Comparison of ENCODE assay signal across 7 mouse cellular contexts in the genomic region with DNA sequence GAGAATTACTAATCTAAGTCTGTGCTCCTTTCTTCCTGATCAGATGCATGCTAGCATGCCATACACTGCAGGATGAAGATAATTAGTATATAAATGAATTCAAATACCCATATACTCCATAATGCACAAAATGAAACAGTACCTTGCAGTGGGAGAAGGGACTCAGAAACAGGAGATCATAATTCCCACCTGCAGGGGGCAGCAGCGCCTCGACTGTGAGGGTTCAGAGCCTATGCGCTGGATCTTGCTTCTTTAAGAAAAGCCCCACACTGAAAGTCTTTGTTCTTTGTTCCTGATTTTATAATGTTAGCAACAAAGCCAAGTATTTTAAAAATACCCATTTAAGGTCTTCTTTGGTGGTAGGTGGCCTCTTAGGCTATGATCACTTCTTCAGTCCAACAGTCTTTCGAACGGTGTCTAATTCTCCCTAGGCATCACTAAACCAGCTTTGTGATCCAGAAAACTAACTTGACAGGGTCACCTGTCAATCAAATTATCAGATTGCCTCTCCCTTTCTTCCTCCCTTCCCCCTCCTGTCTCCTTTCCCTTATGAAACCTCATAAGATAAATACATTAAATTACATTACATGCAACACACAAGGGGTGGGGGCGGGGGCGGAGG. TPM values are rescaled to one million over a fixed set of nuclear protein-coding genes. Genes with fewer than 3 reads are reported as not detected.
DNase-seq lines count a peak whose midpoint lies in the region; ATAC-seq and TF ChIP-seq lines count a peak whose summit lies in the region.

No protein-coding gene starts in this region.

- no peaks in the 10 kb centered on the region for H3K4me1 ChIP-seq in CH12.LX (ENCODE audit: control insufficient read depth in 1 of 2, insufficient read depth in 2 of 2)

- H3K27ac ChIP-seq in CH12.LX (ENCODE audit: insufficient read depth, low read depth) = no peak overlapping the region

- intact Hi-C loops in gastrocnemius, postnatal 14 days (cut with DNase I; ENCODE audit: low total_unique reads) = loop anchor here (10.0 kb wide), 1 partner anchor 122 kb away; no protein-coding TSS in a partner anchor

- peak; percentile 46 to 83 for TF ChIP-seq CTCF in CH12.LX (conservative IDR thresholded peaks at IDR 0.05 in 1 of 2, IDR thresholded peaks at IDR 0.05 in 1 of 2; ENCODE audit: low read depth in 2 of 2, low read length in 2 of 2)

- no peaks in the 10 kb centered on the region for H3K9me3 ChIP-seq in CH12.LX (replicated peaks; ENCODE audit: low read length)

- TF ChIP-seq RAD21 in CH12.LX (IDR thresholded peaks at IDR 0.05; ENCODE audit: low read depth, low read length) = peak; percentile 89

- H3K79me2 ChIP-seq in CH12.LX (replicated peaks; ENCODE audit: control insufficient read depth, extremely low read depth, insufficient read depth, poor library complexity, severe bottlenecking) = no peaks in the 10 kb centered on the region

- in situ Hi-C loops in CH12.LX (cut with MboI; ENCODE audit: low pct_ligation_motif_present, low pct_unique_long_range_greater_than_20kb, low sequenced_read_pairs) = loop anchor here (10.0 kb wide), 1 partner anchor 322 kb away; no protein-coding TSS in a partner anchor

- H3K4me3 ChIP-seq in CH12.LX (replicated peaks in 1 of 3; ENCODE audit: low read depth in 2 of 3, low read length in 2 of 3, poor library complexity in 1 of 3) = no peak overlapping the region

- dilution Hi-C loops in CH12.LX (cut with MboI; ENCODE audit: extremely low pct_ligation_motif_present, extremely low pct_unique_long_range_greater_than_20kb, low sequenced_read_pairs) = no loop called here

- DNase-seq in CH12.LX (ENCODE audit: extremely low read depth) (peak; percentile 70), R1 (ENCODE audit: low read depth, low spot score) (peak; percentile 67)
- peak; percentile 79 to 82 for DNase-seq in cerebellum, postnatal 36 days
- peak; percentile 45 for DNase-seq in gastrocnemius, postnatal 14 days
- peak; percentile 39 to 84 for DNase-seq in layer of hippocampus, adult 8-10 months (ENCODE audit: low spot score in 2 of 2)
- DNase-seq in right cerebral cortex, postnatal 25 days = peak; percentile 85

- no peak for TF ChIP-seq POLR2A in CH12.LX (IDR thresholded peaks at IDR 0.05; ENCODE audit: low read depth, low read length)

- TF ChIP-seq EP300 in CH12.LX (IDR thresholded peaks at IDR 0.05; ENCODE audit: low read length) = no peak

- peak overlapping the region; percentile 36; the same call in 1 of the 2 replicates for H3K4me2 ChIP-seq in CH12.LX (ENCODE audit: insufficient read depth, low read depth, poor library complexity, severe bottlenecking)

- ATAC-seq in megakaryocyte progenitor cell, adult 5-6 weeks (replicated peaks; ENCODE audit: poor library complexity) = peak; percentile 85

- no peaks in the 10 kb centered on the region for H3K36me3 ChIP-seq in CH12.LX (replicated peaks in 1 of 2; ENCODE audit: control insufficient read depth in 1 of 2, insufficient read depth in 1 of 2, low read length in 1 of 2)

- no peaks in the 10 kb centered on the region for H3K27me3 ChIP-seq in CH12.LX (replicated peaks)

- H3K9ac ChIP-seq in CH12.LX (ENCODE audit: insufficient read depth, low read depth) = no peak overlapping the region

TF ChIP-seq in CH12.LX, 34 proteins besides CTCF, POLR2A, EP300 and RAD21:
- peak; percentile 64 for TF ChIP-seq SMC3 (IDR thresholded peaks at IDR 0.05; ENCODE audit: low read depth, low read length)
- 0 out of 2 replicates have a peak, but pooled peaks have one; percentile 16 for TF ChIP-seq IRF4 (IDR thresholded peaks at IDR 0.05; ENCODE audit: low read depth, low read length)
- TF ChIP-seq UBTF (IDR thresholded peaks at IDR 0.05; ENCODE audit: low read depth, low read length) = no peak

RNA-seq across cellular contexts. Expression of a gene that starts 15.7 kb away (rescaled TPM):
- total RNA-seq in CH12.LX (2012; rRNA removed) = 55.6 and 70.0 TPM in 2 replicates
- total RNA-seq in CH12.LX (2014; rRNA removed) = 158 and 198 TPM in 2 replicates
- polyA plus RNA-seq in CH12.LX (2012; ENCODE audit: insufficient read length, low read depth) = 211 and 239 TPM in 2 replicates
- 10 to 100 TPM; 44.6 to 45.8 TPM for total RNA-seq in gastrocnemius, postnatal 14 days (2021)
- 100 to 1,000 TPM; 107 to 117 (median 114) TPM for total RNA-seq in layer of hippocampus, adult 8-10 months (2022)
- 207 and 221 TPM in 2 replicates for total RNA-seq in megakaryocyte progenitor cell, adult 5-6 weeks (2015)
- 388 and 505 TPM in 2 replicates for total RNA-seq in megakaryocyte progenitor cell, adult 5-6 weeks (2017)

RNA-seq across cellular contexts. Expression of a gene that starts 56.0 kb away (rescaled TPM):
- total RNA-seq in CH12.LX (2012; rRNA removed) (0.38 and 0.42 TPM in 2 replicates), CH12.LX (2014; rRNA removed) (0.54 and 0.71 TPM in 2 replicates)
- 0.13 and 0.74 TPM in 2 replicates for polyA plus RNA-seq in CH12.LX (2012; ENCODE audit: insufficient read length, low read depth)
- total RNA-seq in gastrocnemius, postnatal 14 days (2021) = 1 to 10 TPM; 1.1 TPM
- 10 to 100 TPM; 18.3 to 22.2 (median 19.0) TPM for total RNA-seq in layer of hippocampus, adult 8-10 months (2022)
- total RNA-seq in megakaryocyte progenitor cell, adult 5-6 weeks (2015) = 3.8 and 4.9 TPM in 2 replicates
- 2.3 and 4.1 TPM in 2 replicates for total RNA-seq in megakaryocyte progenitor cell, adult 5-6 weeks (2017)

RNA-seq across cellular contexts. Expression of a gene that starts 56.3 kb away (rescaled TPM):
- 19.1 and 22.0 TPM in 2 replicates for total RNA-seq in CH12.LX (2012; rRNA removed)
- 51.2 and 52.5 TPM in 2 replicates for total RNA-seq in CH12.LX (2014; rRNA removed)
- 45.2 and 54.0 TPM in 2 replicates for polyA plus RNA-seq in CH12.LX (2012; ENCODE audit: insufficient read length, low read depth)
- 1 to 10 TPM in 1 of 2 experiments, under 1 TPM in 1; 0.69 to 1.3 TPM for total RNA-seq in gastrocnemius, postnatal 14 days (2021)
- total RNA-seq in layer of hippocampus, adult 8-10 months (2022) = 1 to 10 TPM; 5.5 to 8.7 (median 5.9) TPM
- 12.6 and 17.9 TPM in 2 replicates for total RNA-seq in megakaryocyte progenitor cell, adult 5-6 weeks (2015)
- 24.9 and 34.4 TPM in 2 replicates for total RNA-seq in megakaryocyte progenitor cell, adult 5-6 weeks (2017)
